Mouse (Mus musculus) frontal cortex, postnatal 25 days (tissue): ENCODE data around the gene Gan.

ENCODE experiments used
- DNase-seq, 2 experiments: peaks; one replicate each; pipeline ENCODE4 v3.0.0; 2022; ENCODE audit warnings: low spot score in 2 of 2

Gan gene

DNA sequence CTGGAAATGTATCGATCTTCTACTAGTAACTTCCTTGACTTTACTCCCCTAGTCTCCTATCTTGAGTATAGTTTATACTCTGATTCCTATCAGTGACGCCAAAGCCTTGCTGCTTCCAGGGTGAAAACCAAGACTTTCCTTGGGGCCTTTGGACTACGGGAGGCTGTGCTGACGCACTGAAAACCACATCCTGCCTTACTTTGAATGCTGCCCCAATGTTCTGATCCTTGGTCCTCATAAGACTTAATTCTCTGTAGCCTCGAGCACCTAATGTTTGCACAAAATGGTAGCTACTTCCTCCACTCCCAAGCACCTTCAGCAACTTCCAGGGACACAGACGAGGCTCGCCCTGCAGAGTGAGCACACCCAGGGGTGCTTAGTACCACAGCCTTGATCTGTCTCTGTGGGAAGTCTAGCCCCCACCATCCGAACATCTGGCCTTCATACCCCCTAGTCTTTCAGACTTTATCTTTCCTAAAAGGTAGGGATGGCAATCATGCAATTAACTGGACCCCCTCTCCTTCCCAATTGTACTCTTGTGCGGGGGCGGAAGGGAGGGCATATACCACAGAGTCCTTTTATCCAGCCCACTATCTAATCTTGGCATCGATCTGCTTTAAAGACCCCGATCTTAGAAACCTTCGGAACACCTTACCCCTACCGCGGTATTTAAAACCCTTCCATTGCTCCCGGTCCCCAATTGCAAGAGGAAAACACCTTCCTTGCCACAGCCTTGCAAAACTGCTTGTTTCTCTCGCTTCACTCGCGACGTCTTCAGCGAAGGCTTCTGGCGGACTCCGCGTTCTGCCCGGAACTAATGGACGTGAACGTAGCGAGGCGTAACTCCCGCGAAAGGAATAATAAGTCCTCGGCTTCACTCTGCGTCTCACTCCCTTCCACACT lies 818 bp upstream of the Gan start:
- DNase-seq: no peak

DNA sequence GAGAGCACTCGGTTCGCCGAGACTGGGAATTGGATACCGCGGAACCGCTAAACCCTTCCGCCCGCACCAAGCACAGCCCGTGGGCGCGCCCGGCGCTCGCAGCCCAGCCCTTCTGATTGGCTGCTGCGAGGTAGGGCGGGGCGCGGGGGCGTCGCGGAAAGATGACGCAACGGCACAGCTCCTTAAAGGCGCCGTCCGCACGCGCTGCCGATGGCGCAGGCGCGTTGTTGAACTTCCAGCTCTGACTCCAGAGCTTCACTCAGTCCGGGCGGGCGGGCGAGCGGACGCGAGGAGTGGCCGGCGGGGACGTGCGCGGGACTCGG lies 205 bp upstream of the Gan start:
- DNase-seq: peak; percentile 98

DNA sequence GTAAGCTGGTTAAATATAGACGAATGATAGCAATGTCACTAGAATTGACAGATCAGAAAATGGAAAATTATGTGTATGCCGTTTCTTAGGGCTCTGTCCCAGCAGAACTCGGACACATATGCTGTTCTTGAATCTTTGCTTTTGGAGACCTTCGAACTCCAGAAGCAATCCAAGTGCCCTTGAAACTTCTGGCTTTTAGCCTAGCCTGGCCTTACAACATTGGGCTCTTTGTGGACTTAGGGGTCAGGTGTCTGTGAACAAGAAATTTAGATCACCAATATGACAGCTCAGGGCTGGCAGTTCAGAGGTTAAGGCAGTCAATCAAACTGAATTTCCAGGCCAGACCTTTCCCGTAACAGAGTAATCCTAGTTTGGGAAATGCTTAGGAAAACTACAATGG lies 1.1 kb downstream of the Gan start:
- no peak for DNase-seq

DNA sequence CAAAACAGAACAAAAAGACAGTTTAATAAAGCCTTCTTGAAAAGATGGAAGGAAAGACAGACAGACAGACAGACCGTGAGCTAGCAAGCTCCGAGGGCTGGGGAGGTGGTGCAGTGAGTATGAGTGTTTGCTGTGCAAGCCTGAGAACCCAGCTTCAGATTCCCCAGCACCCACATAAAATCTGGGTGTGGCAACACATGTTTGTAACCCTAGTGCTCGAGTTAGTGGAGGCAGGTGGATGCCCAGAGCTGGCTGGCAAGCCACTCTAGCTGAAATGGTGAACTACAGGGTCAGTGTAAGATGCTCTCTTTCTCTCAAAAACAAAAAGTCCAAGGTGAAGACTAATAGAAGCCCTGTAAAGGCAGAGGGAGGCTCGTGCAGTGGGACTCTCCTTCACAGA lies 7.0 kb downstream of the Gan start:
- no peak for DNase-seq

DNA sequence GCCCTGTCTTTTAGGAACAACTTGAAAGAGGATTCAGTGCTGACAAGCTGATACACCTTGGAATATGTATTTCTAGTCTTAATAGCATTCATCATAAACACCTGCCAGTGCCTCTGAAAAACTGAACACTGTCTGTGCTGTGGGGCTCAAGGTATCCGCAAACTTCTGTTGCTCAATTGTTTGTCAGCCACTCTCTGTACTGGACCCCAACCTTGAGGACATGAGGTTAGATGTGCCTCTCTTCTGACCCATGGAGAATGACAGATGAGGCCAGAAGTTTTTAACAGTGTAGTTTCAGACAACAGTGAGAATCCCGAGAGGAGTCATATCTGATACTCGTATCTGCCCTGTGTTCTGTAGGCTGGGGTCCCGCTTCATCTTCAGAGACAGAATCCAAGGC lies 7.6 kb downstream of the Gan start:
- no peak for DNase-seq

DNA sequence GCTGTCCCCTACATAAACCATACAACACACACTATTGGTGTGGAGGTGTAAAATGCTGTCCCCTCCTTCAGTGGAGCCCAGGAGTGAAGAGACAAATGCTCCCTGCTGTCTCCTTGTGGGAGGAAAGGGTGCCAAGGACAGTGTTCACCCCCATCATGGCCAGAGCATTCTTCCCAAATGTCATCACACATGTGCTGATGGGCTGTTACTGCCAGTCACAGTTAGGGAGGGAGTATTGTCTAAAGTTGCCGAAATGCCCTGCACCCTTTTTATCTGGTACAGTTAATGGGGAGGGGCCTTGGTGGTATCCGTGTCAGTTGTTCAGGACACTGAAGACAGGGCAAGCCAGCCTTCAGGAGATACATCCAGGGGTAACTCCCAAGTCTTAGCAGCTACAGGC lies 8.6 kb downstream of the Gan start:
- no peak for DNase-seq

DNA sequence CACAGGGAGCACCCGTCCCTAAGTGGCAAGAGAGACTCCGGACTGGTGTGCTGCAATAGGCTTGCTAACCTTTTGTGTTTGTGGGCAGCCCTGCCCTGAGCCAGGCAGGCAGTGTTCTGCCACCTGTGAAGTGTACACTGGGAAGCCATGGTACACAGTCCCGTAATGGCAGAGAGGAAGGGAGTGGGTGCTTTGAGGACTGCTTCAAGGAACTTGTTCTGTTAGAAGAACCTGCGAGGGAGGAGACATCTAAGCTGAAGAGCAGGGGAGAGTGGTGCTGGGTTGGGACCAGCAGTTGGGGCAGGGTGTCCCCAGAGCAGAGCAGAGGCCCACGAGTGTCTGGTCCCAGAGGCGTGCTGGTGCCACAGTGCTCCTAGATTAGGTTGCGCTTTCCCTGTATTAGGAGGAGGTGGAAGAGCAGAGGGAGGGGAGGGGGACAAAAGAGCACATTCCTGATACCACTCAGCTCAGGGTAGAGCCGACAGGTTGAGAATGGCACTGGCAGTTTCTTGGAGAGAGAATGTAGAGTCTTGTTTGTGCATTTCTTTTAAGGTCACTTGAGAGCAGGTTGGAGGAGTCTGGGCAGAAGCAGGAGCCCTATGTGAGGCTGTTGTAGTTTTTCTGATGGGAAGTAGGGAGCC lies 9.4 kb downstream of the Gan start:
- DNase-seq: no peak

DNA sequence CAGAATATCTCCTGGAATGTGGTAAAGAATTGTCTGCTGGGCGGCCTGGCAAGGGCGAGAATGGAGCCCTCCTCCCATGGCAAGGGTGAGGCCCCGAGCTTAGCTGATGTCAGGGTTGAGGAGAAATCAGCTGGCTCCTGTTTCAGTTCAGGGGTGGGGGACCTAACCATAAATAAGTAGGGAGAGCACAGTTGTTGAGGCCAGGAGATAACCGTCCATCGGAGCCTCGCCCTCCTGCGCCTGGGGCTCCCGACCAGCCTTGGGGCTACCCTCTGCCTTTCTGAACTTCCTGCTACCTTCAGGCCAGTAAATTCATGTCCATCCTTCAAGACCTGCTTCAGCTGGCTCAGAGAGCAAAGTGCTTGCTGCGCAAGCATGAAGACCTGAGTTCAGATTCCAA lies 10.4 kb downstream of the Gan start:
- no peak for DNase-seq

DNA sequence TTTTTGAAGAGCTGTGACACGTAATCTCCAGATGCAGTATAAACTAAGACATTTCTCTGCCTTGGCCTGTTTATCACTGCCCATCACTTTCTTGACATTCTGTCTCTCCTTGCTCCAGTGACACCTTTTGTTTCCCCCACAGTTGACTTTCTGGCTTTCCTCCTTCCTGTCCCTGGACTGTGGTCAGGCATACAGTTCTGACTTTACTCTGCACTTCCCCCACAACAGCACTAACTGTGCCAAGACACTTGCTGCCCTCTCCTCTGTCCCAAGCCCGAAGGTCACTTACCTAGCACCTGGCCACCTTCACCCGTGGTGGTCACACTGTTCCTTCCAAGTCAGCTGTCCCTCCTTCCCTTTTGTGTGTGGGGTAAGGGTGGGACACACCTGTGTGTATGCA lies 13.9 kb downstream of the Gan start:
- no peak for DNase-seq

DNA sequence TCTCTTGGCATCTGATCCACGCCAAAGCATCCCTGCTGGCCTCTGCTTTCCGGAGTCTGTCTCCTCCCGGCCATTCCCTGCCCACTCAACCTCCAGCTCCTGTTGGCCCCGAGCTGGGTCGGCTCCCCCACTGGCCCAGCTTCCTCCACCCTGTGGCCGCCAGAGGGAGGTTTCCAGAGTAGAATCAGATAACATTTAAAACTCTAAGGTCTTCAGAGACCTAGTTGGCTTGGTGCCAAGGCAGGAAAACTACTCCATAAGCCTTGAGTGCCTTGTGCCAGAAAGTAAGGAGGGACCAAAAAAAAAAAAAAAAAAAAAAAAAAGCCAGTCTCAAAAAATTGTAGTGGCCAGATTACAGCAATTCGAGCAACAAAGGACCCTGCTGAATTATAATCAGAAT lies 15.0 kb downstream of the Gan start:
- no peak for DNase-seq

DNA sequence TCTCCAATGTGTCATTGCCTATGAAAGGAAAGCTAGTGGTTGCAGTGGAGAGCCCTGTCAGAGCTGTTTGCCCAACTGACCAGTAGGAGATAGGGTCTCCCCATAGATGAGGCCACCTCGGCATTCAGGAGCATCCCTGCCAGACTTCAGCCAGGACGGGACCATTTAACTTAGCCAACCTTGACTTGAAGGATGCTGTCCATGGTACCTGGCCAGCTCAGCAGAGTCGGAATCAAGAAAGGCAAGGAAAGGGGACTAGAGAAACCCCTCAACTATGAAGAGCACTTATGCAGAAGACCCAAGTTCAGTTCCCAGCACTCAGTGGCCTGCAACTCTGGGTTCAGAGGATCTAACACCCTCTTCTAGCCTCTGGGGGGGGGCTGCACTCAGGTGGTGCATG lies 15.8 kb downstream of the Gan start:
- DNase-seq: no peak

DNA sequence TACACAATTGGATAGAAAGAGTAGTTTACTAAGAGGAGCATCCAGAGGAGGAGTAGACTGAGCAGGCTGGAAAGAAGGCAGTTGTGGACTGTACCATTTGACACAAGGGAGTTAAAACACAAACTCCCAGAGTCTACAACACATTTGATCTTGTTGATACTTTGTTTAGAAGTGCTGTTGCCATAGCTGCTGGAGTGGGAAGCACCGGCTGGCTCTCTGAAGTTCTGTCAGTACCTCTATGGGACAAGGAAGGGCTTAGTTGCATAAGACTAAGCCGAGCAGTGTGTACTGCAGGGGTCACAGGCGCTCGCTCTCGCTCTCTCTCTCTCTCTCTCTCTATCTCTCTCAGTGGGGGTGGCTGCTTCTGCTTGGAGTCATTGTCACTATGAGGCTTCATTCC lies 16.6 kb downstream of the Gan start:
- DNase-seq: no peak

DNA sequence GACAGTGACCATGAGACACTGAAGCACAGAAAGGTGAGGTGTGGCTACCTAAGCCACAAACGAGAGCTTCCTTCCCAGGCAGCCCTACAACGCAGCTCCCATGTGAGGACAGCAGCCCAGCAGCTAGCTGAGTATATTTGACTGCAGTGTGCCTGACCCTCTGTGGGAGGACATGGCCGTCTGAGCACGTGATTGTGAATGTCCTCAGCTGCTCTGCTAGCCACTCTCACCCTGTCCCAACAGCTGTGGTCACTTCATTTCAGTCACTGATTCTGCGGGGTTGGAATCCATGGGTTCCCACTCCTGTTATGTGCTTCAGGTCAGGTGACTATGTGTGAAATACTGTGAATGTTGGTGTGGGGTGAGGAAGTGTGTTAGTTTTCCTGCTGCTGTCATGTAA lies 18.4 kb downstream of the Gan start:
- DNase-seq: no peak

DNA sequence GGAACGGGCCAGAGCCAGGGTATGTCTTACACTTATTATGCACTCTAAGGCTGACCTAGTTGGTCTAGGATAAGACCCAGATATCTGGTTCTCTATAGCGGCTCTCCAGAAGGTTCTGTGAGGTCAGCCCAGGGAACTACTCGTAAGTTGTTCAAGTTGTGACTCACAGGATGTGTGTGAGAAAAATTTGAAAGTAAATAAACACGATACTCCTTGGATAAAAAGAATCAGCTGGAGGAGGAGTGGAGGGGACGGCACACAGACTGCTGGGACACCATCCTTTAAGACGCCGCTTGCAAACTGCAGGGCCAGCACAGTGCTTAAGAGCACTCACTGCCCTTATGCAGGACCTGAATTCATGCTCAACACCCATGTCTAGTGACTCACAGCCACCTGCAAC lies 19.3 kb downstream of the Gan start:
- DNase-seq: no peak

DNA sequence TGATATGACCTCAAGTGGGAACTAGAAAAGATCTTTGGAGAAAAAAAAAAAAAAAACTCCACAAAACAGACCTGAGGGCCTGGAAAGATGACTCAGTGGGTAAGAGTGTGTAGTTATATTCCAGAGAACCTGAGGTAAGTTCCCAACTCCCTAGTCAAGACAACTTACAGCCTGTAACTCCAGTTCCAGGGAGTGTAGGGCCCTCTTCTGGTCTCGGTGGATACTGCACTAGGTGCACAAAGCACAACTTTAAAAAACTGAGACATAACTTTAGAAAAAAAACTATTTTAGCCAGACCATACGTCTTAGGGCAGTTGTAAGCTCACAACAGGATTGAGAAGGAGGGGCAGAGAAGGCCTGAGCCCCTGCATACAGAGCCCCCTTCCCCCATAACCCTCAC lies 20.1 kb downstream of the Gan start:
- no peak for DNase-seq

DNA sequence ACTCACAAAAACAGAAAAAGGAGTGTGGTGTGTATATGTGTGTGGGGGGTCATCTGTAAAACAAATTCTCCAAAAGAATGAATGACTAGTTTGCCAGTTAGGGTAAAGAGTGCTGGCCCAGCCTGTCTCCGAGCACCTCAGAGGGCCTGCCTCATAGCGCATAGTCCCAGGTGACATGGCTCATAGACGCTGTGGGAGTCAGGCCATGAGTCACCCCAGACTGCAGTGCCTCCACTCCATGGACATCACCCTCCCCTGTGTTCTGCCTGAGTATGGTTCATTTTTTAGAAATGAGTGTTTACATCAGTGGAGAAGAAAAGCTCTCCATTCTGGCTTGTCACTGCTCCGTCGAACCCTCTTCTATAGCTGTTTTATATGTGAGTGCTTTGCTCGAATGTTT lies 20.7 kb downstream of the Gan start:
- no peak for DNase-seq

DNA sequence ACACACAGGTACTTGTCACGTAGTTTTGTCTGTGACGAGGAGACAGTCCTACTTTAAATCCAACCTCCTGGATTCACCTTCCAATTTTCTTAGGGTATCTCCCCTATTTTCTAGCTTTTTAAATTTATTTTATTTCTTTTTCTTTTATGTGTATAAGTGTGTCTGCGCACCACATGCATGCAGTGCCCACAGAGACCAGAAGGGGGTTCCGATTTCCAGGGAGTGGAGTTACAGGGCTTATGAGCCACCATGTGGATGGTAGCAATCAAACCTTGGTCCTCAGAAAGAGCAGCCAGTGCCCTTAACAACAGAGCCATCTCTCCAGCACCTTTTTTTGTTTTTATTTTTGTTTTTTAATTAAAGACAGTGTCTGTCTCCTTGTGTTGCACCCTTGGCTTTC lies 24.8 kb downstream of the Gan start:
- DNase-seq: no peak

DNA sequence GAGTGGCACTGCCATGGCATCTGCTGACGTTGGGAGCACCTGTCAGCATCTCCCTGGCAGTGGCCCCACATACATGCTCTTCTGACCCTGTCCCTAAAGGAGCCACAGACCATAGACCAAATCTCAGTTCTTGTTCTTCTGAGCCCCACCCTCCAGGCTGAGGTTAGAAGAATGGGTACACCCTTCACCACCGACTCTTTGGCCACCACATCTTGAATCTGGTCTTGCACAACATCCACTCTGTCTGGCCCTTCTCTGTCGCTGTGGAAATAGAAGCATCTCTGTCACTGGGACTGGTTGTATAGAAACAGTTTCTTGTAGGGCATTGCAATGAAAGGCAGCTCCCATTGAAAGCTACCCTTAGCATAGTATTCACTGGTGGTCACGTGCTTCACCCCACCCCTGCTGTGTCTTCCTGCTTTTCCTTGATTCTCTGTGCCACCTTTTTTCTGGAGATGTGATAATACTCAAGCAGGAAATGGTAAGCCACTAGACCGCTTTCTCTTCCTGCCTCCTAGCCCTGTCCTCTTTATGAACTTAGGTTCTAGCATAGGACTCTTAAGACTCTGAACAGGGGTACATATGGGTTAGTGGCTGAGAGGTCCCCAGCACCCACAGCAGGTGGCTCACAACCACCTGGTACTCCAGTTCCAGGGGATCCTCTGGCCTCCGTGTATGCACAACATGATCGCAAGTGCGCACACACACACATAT lies 25.9 kb downstream of the Gan start:
- DNase-seq: no peak

DNA sequence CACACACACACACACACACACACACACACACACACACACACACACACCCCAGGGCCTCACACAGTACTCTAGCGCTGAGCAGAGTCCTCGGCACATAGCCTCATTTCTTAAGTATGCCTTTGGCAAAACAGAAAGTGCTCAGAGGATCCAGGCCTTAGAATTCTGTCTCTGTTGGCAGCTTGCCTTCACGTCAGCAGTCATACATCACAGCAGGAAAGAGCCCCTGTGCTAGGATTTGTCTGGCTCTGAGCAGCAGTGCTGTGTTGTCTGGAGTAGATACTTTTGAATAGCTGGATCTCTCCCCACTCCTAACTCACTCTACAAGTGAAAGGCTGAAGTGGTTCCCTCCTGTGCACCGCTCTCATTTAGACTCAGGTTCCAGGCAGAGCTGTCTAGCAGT lies 36.4 kb downstream of the Gan start:
- DNase-seq: no peak

DNA sequence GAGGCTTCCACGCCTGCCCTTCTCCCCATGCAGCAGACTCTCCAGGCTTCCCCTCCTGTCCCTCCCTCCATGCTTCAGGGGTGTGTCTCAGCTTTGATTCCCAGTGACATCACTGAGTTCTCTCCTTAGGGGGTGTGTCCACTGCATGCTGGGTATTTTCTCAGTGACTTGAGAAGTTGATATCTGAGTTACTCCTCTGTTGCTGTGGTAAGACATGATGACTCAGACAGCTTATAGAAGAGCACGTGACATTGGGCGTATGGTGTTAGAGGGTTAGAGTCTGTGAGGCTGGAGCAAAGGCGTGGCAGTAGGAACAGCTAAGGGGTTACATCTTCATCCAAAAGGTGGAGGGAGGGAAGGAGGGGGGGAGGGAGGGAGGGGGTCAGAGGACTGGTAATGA lies 38.7 kb downstream of the Gan start:
- no peak for DNase-seq

DNA sequence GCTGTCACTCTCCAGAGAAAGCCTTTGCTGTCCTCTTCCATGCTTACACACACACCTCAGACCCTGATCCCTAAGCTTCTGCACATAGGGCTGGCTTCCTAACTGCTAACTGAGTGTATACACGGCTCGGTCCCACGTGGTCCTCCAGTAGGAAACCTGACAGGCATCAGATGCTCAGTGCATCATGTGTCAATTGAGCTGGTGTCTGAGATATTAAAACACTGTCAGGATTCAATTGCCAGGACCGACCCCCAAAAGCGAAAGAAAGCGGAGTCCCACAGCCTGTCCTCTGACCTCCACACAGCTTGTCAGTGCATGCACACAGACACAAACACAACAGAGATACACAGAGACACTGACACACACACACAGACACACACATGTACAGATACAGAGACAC lies 39.6 kb downstream of the Gan start:
- no peak for DNase-seq

DNA sequence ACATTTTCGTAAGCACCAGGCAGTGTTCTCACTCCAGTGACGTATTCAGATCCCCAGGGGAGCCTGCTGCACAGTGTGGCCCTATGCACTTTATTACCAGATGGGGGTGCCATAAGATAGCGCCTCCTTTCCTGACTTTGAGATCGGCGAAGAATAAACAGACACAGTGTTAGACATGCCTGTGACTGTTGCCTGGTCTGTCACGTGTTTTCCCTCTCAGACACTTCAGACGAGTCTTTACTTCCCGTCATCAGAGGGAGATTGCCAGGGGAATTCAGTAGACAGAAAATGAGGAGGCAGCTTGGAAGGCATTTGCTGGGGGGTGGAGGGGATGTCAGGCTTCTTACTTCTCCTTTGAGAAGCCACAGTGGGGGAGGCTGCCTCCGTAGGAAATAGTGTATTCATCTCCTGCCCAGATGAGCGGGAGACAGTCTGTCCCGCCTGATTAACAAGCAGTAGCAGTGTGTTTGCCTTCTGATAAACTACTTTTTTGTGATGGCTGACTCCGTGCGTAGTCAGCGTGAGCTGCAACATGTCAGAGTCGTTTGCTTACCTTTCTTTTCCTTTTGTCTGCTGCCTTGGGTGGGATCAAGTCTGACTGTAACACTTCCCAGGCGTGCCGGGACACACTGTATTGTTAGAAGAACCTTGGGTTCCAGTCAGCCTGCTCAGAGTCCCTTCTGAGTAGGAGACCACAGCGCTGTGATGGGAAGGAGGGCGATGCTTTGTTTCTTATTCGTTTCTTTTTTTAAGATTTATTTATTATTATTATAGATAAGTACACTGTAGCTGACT lies 40.4 kb downstream of the Gan start:
- peak; percentile 13 to 53 for DNase-seq
